Mouse (Mus musculus) testis, adult 2 months (tissue): ENCODE data around the gene Fubp1.

ENCODE experiments used
- CTCF ChIP-seq: fragments of 200-500 bp; IDR thresholded peaks from 2 replicates; pipeline ENCODE4 v1.5.1; 2012; ENCODE audit warnings: low read depth, mild to moderate bottlenecking, inconsistent platforms, low read length, moderate library complexity; ENCODE audit not compliant: control insufficient read depth, insufficient read depth, insufficient replicate concordance
- POLR2A ChIP-seq: fragments of 200-500 bp; IDR thresholded peaks from 2 replicates; pipeline ENCODE4 v1.6.1; 2012; ENCODE audit warnings: low read depth, mild to moderate bottlenecking, inconsistent platforms, low read length, moderate library complexity; ENCODE audit not compliant: control insufficient read depth

DNA sequence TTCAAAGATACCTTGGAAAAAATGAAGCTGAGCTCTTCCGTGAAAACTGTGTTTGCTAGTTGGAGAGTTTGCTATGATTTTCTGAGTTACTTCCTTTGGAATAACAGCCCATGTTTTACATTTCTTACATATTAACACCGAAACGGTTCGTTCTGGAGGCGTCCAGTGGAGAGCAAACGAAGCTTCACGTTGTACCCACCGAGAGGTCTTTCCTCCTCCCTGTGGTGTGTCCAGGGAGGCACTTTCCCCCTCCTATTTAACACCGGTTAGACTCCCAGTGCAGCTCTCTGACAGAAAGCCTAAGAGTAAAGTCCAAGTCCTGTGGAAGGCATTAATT is 45.2 kb upstream of the Fubp1 start:
- TF ChIP-seq CTCF (no peak), POLR2A (no peak)
